Mouse (Mus musculus): Measurements from ENCODE around the gene Sec24c. TPM values are rescaled to one million over a fixed set of nuclear protein-coding genes. Genes with fewer than 3 reads are reported as not detected.
A peak's percentile ranks its signal among the peaks of the same experiment; 100 is the strongest.

Sec24c gene
- total RNA-seq, 2 experiments from 2014 or later: 106 to 110 TPM

- no peak for DNase-seq (ENCODE audit: low spot score in 2 of 2)
Observed at GRCm38 (mm10) chr14:20733041-20733951, 59.2 kb downstream of the Sec24c start.

- peak; percentile 79 to 88 for DNase-seq (ENCODE audit: low spot score in 2 of 2)
Observed at GRCm38 (mm10) chr14:20733952-20734774, 60.1 kb downstream of the Sec24c start, which contains the start of gene Ndst2. Ndst2 (minus strand) TSS chr14:20734562.

GRCm38 (mm10) chr14:20735052-20735451, 60.9 kb downstream of the Sec24c start:
- no peak for DNase-seq (ENCODE audit: low spot score in 2 of 2)

GRCm38 (mm10) chr14:20735892-20736390, 61.8 kb downstream of the Sec24c start:
- DNase-seq (ENCODE audit: low spot score in 2 of 2): no peak

GRCm38 (mm10) chr14:20737306-20737705, 63.2 kb downstream of the Sec24c start:
- DNase-seq (ENCODE audit: low spot score in 2 of 2): no peak

- DNase-seq (ENCODE audit: low spot score in 2 of 2): no peak
Observed at GRCm38 (mm10) chr14:20738511-20738910, 64.4 kb downstream of the Sec24c start.

- DNase-seq (ENCODE audit: low spot score in 2 of 2): no peak
Observed at GRCm38 (mm10) chr14:20741301-20741700, 67.2 kb downstream of the Sec24c start.

GRCm38 (mm10) chr14:20743614-20744013, 69.5 kb downstream of the Sec24c start:
- no peak for DNase-seq (ENCODE audit: low spot score in 2 of 2)

Small RNA genes within 50 kb of the gene (microRNA-seq; reads per million reads assigned to microRNA genes)
- gene Mir6946: 1.4 to 2.3 reads per million in 2 experiments

Other genes starting within 250 kb of the Sec24c start
- 1 to 10 TPM in 1 of 2 experiments, under 1 TPM in 1; 0.67 to 1.8 TPM for gene Cfap70, start 222.1 kb upstream of the Sec24c start, total RNA-seq (2021)
- 10 to 100 TPM; 48.4 to 50.6 TPM for gene Anxa7, start 194.2 kb upstream of the Sec24c start, total RNA-seq (2021)
- gene Mss51, start 177.4 kb upstream of the Sec24c start, total RNA-seq (2021): 1 to 10 TPM; 1.0 to 1.8 TPM
- gene Ppp3cb, start 127.7 kb upstream of the Sec24c start, total RNA-seq (2021): 100 to 1,000 TPM; 373 to 392 TPM
- gene Usp54, start 33.2 kb upstream of the Sec24c start, total RNA-seq (2021): 10 to 100 TPM; 38.6 to 51.9 TPM
- not detected for gene Myoz1, start 17.8 kb upstream of the Sec24c start, total RNA-seq (2021)
- gene Synpo2l, start 6.0 kb upstream of the Sec24c start, total RNA-seq (2021): under 1 TPM; 0.35 to 0.57 TPM
- gene Fut11, start 20.7 kb downstream of the Sec24c start, total RNA-seq (2021): 10 to 100 TPM; 18.2 to 18.5 TPM
- 10 to 100 TPM; 48.4 to 51.8 TPM for gene Chchd1, start 28.7 kb downstream of the Sec24c start, total RNA-seq (2021)
- 100 to 1,000 TPM; 142 to 161 TPM for gene Zswim8, start 33.2 kb downstream of the Sec24c start, total RNA-seq (2021)
- gene Ndst2, start 60.3 kb downstream of the Sec24c start, total RNA-seq (2021): 10 to 100 TPM; 14.3 to 18.1 TPM
- gene Camk2g, start 119.8 kb downstream of the Sec24c start, total RNA-seq (2021): 100 to 1,000 TPM; 186 to 188 TPM
- 1 to 10 TPM; 3.7 to 4.6 TPM for gene Plau, start 162.4 kb downstream of the Sec24c start, total RNA-seq (2021)

All from layer of hippocampus, postnatal 14 days (tissue).